11 mouse cellular contexts compared by ENCODE assay signal in the genomic region with DNA sequence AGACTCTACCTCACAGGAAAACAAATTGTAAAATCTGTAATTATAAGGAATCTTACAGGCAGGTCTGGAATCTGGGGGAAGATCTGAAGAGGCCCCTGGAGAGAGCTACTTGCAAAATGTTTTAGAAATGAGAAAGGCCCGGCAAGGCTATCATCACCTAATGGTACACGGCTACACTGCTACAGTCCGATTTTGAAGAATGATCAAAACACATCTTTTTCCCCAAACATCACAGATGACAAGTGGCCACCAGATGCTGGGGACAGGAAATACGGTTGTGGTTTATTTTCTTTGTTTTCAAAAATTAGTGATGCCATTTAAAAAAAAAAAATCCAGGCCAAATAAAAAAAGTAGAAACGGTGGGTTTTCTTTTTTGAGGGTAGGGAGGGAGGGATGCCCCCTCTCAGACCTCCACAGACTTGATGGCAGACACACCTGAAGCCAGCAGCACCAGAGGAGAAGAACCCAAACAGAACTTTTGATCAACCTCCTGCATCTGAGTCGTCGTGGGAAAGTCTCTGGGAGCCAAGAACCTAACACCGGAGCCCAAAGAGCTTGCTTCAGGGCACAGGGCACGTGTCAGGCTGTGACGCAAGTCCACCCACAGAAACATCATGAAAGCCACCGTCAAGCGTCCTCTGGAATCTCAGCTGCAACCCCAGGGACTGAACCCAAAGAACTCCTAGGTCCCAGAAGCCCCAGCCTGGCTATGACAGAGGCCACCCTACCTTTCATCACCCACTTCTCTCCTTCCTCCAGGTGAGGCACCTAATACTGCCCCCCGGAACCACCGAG. TPM values are rescaled to one million over a fixed set of nuclear protein-coding genes. Genes with fewer than 3 reads are reported as not detected.
DNase-seq lines count a peak whose midpoint lies in the region; ATAC-seq and TF ChIP-seq lines count a peak whose summit lies in the region.
"Had no signal": no experiment of that assay in that cellular context is flagged by ENCODE, and none has a peak within 500 bp of the region (broad histone marks: within the 10 kb centered on the region; RNA-seq: fewer than 3 reads in every experiment).

No protein-coding gene starts in this region.

- TF ChIP-seq POLR2A in heart, adult 2 months (IDR thresholded peaks at IDR 0.05; ENCODE audit: insufficient read depth, low read depth, low read length), result no peak

- ATAC-seq in forebrain, postnatal 0 days, result no peak
- ATAC-seq in midbrain, embryonic 11.5 days (ENCODE audit: low FRiP score), result no peak
- ATAC-seq in erythroid progenitor cell, adult 5-6 weeks (replicated peaks; ENCODE audit: low FRiP score, poor library complexity, severe bottlenecking), result no peak
- ATAC-seq in kidney, embryonic 15.5 days (replicated peaks; ENCODE audit: low FRiP score), result no peak
- ATAC-seq: liver, postnatal 0 days had no signal

- H3K9me3 ChIP-seq in forebrain, postnatal 0 days (ENCODE audit: low read length), result no peaks in the 10 kb centered on the region
- H3K9me3 ChIP-seq in midbrain, embryonic 11.5 days (ENCODE audit: control insufficient read depth, low read length), result no peaks in the 10 kb centered on the region
- no peaks in the 10 kb centered on the region for H3K9me3 ChIP-seq in kidney, embryonic 15.5 days (replicated peaks)
- H3K9me3 ChIP-seq: megakaryocyte, embryonic 14.5 days had no signal

- H3K9ac ChIP-seq in forebrain, postnatal 0 days, result no peak overlapping the region
- H3K9ac ChIP-seq in midbrain, embryonic 11.5 days (ENCODE audit: low read length), result 0 out of 2 replicates have a peak overlapping the region, but pooled peaks have one; percentile 13
- no peak overlapping the region for H3K9ac ChIP-seq in heart, adult 2 months (ENCODE audit: low read depth, low read length)
- no peak overlapping the region for H3K9ac ChIP-seq in kidney, embryonic 15.5 days
- H3K9ac ChIP-seq: liver, postnatal 0 days had no signal

- no peaks in the 10 kb centered on the region for H3K36me3 ChIP-seq in forebrain, postnatal 0 days (ENCODE audit: insufficient read depth)
- no peaks in the 10 kb centered on the region for H3K36me3 ChIP-seq in midbrain, embryonic 11.5 days (ENCODE audit: control insufficient read depth, insufficient read depth, low read length)
- no peaks in the 10 kb centered on the region for H3K36me3 ChIP-seq in heart, adult 2 months (ENCODE audit: control insufficient read depth, insufficient read depth, low read length)
- H3K36me3 ChIP-seq in kidney, embryonic 15.5 days, result no peaks in the 10 kb centered on the region

- no peak overlapping the region for H3K4me3 ChIP-seq in forebrain, postnatal 0 days (ENCODE audit: low read depth, low read length)
- no peak overlapping the region for H3K4me3 ChIP-seq in midbrain, embryonic 11.5 days (ENCODE audit: low read depth, low read length)
- H3K4me3 ChIP-seq in heart, adult 2 months, result no peak overlapping the region
- no peak overlapping the region for H3K4me3 ChIP-seq in kidney, embryonic 15.5 days (replicated peaks)

- no peak for TF ChIP-seq CTCF in forebrain, postnatal 0 days (IDR thresholded peaks at IDR 0.05; ENCODE audit: low read depth)
- no peak for TF ChIP-seq CTCF in heart, adult 2 months (IDR thresholded peaks at IDR 0.05)

- TF ChIP-seq EP300 in heart, adult 2 months (IDR thresholded peaks at IDR 0.05; ENCODE audit: insufficient read depth, low read depth, low read length), result no peak

- intact Hi-C loops in heart, adult 2 months (cut with DNase I), result no loop called here

- peaks cover 25% of the 10 kb centered on the region; the same call in 1 of the 2 replicates for H3K4me1 ChIP-seq in forebrain, postnatal 0 days (ENCODE audit: insufficient read depth)
- H3K4me1 ChIP-seq in midbrain, embryonic 11.5 days (ENCODE audit: control insufficient read depth, insufficient read depth, low read length), result peaks cover 75% of the 10 kb centered on the region
- H3K4me1 ChIP-seq in heart, adult 2 months (ENCODE audit: control insufficient read depth, insufficient read depth, low read length), result peaks cover 6% of the 10 kb centered on the region
- peaks cover 51% of the 10 kb centered on the region for H3K4me1 ChIP-seq in kidney, embryonic 15.5 days

- 0 out of 2 replicates have a peak overlapping the region, but pooled peaks have one; percentile 15 for H3K27ac ChIP-seq in forebrain, postnatal 0 days (ENCODE audit: low read depth, low read length)
- H3K27ac ChIP-seq in midbrain, embryonic 11.5 days (ENCODE audit: low read depth, low read length), result peak overlapping the region; percentile 67; the same call in 1 of the 2 replicates
- H3K27ac ChIP-seq in heart, adult 2 months, result no peak overlapping the region
- no peak overlapping the region for H3K27ac ChIP-seq in kidney, embryonic 15.5 days

- no peak overlapping the region for H3K4me2 ChIP-seq in forebrain, postnatal 0 days (ENCODE audit: low read depth)
- no peak overlapping the region for H3K4me2 ChIP-seq in midbrain, embryonic 11.5 days
- no peak overlapping the region for H3K4me2 ChIP-seq in kidney, embryonic 15.5 days

- H3K79me2 ChIP-seq in heart, adult 2 months (replicated peaks; ENCODE audit: control insufficient read depth, insufficient read depth, low read length), result no peaks in the 10 kb centered on the region

- H3K27me3 ChIP-seq in forebrain, postnatal 0 days (ENCODE audit: insufficient read depth, low read length), result no peaks in the 10 kb centered on the region
- H3K27me3 ChIP-seq in midbrain, embryonic 11.5 days (ENCODE audit: control insufficient read depth, insufficient read depth, low read length), result no peaks in the 10 kb centered on the region
- no peaks in the 10 kb centered on the region for H3K27me3 ChIP-seq in heart, adult 2 months (ENCODE audit: control insufficient read depth, insufficient read depth, low read length)
- no peaks in the 10 kb centered on the region for H3K27me3 ChIP-seq in kidney, embryonic 15.5 days

- 79% methylated on average over 14 of the region's 14 CpGs for WGBS in forebrain, postnatal 0 days
- WGBS in midbrain, embryonic 11.5 days, result 91% methylated on average over 14 of the region's 14 CpGs
- 81% methylated on average over 14 of the region's 14 CpGs for WGBS in heart, adult 2 months
- WGBS in kidney, embryonic 15.5 days, result 83% methylated on average over 14 of the region's 14 CpGs

- DNase-seq in thymus, postnatal 14 days, result peak; percentile 12
- DNase-seq in thymus, postnatal 25 days, result no peak
- no peak for DNase-seq in forebrain, postnatal 0 days
- DNase-seq in midbrain, embryonic 11.5 days (ENCODE audit: low spot score, missing footprints), result no peak
- DNase-seq in testis, postnatal 10 days (ENCODE audit: low spot score), result no peak
- no peak for DNase-seq in heart, adult 2 months
- DNase-seq: kidney, postnatal 14 days; liver, postnatal 0 days had no signal

RNA-seq across cellular contexts. Expression of a gene that starts 41.3 kb away (rescaled TPM):
- total RNA-seq in forebrain, postnatal 0 days (2014; rRNA removed), result 30.6 and 31.3 TPM in 2 replicates
- 14.5 and 17.5 TPM in 2 replicates for polyA plus RNA-seq in forebrain, postnatal 0 days (2015; fragmentation: Nextera tagmentation; extraction: Ambion mirVana)
- 16.5 and 19.8 TPM in 2 replicates for polyA plus RNA-seq in midbrain, embryonic 11.5 days (2014; fragmentation: Nextera tagmentation; extraction: Ambion mirVana)
- total RNA-seq in erythroid progenitor cell, adult 5-6 weeks (2015; ENCODE audit: low replicate concordance), result 24.9 and 86.4 TPM in 2 replicates
- 60.8 and 88.9 TPM in 2 replicates for total RNA-seq in erythroid progenitor cell, adult 5-6 weeks (2017; ENCODE audit: low replicate concordance)
- 1 to 10 TPM; 5.2 to 6.0 TPM for total RNA-seq in heart, adult 2 months (2021)
- polyA plus RNA-seq in heart, adult 2 months (2012; rRNA removed), result 9.3 and 9.8 TPM in 2 replicates
- polyA plus RNA-seq in kidney, embryonic 15.5 days (2015; fragmentation: Nextera tagmentation; extraction: Ambion mirVana), result 16.0 TPM in 2 replicates

Comparison
In these comparisons a context has a peak if more than half of its experiments do, and no peak if none do; other contexts are left out.
1. H3K27ac ChIP-seq: peak in forebrain, postnatal 0 days (single experiment) and midbrain, embryonic 11.5 days (single experiment); none in heart, adult 2 months (single experiment) and kidney, embryonic 15.5 days (single experiment).